Mouse (Mus musculus): ENCODE measurements around the gene Myrip. TPM values are rescaled to one million over a fixed set of nuclear protein-coding genes. Genes with fewer than 3 reads are reported as not detected.
A peak's percentile ranks its signal among the peaks of the same experiment; 100 is the strongest.
"Not testable (repeated sequence)": the region's sequence is repeated elsewhere in the genome, so short reads cannot be mapped to it uniquely, and the experiment has no call there.

Myrip gene
- total RNA-seq (2021) = 1 to 10 TPM in 1 of 2 experiments, under 1 TPM in 1; 0.97 to 4.5 TPM
- long read RNA-seq, experiment 1 = 0 reads
- long read RNA-seq, experiment 2, partial matches to known transcripts = 2 of 2 reads
- long read RNA-seq, experiment 2, other reads (novel, unspliced or antisense) = 0 of 2 reads

DNA sequence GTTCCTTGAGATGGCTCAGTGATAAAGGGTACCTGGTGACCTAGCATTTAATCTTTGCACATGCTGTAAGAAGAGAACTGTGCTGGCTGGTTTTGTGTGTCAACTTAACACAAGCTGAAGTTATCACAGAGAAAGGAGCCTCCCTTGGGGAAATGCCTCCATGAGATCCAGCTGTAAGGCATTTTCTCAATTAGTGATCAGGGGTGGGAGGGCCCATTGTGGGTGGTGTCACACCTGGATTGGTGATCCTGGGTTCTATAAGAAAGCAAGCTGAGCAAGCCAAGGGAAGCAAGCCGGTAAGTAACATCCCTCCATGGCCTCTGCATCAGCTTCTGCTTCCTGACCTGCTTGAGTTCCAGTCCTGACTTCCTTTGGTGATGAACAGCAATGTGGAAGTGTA lies at the start of gene Myrip:
TSS of gene Myrip (plus strand) at position 301 of the 400 bp plus-strand sequence.
- not testable (repeated sequence) for DNase-seq

DNA sequence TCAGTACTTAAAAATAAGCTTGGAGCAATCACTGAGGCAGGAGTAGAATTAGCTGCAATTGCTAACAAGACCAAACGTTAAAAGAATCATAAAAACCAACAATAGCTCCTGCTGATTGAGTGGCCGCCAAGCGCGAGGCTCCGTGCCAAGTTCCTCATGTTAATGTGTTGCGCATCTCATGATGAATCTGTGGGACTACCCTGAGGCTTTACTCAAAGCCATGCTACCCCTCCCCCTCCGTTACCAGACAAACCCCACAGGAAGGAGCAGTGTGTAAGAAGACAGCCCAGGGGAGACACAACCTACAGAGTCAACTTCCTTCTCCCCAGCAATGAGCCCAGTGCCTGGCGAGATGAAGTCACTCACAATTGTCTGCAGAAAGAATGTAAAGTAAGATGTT lies 41.5 kb upstream of the Myrip start:
- DNase-seq = no peak

DNA sequence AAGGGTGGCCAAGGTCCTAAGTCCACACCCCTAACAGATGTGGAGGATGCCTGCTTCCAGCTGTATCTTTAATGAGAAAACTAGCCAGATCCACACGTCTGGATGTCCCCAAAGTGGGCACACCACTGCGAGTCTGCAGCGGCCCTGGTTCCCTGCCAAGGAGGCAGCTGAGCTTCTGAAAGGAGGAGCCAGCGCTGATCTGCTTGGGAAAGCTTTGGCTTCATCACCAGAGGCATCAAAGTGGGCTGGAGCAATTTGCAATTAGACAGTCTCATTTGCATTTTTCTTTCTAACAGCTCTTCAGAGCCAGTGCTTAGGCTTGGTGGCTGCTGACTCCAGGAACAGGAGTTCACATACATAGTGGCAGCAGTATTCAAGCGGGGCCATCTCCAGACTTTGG lies 37.3 kb upstream of the Myrip start:
- DNase-seq = peak; percentile 11

DNA sequence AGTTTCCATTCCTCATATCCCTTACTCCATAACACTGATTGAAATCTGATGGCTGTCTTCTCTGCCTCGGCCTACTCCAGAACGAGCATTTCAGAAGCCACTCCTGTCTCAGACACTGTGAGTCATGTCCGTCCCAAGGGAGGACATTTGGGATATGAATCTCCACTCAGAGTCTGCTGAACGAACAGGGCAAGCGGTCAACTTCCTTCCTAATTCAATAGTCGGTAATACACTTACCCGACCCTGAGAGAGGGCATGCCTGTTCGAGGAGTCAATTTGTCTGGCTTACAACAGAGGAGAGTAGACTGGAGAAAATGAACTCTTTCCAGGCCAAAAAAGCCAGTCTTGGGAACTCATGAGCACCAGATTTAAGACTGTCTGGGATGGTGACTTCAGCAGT lies 28.2 kb upstream of the Myrip start:
- peak; percentile 47 for DNase-seq

DNA sequence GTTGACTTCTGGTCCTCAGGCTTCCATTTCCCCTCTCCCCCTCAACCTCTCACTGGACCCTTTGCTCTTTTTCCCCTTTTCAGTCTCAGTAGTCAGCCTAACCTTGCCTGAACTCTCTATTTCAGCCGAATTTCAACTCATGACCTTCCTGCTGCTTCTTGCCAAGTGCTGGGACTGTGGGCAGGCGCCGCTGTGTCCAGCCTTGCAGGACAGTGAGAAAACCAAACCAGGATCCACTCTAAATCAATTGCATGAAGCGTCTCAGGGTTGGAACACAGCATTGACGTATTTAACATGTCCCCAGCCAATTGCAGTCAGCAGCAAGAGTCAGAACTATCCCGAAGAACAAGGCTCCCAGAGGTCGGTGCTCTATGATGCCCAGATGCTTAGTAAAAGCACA lies 26.1 kb upstream of the Myrip start:
- DNase-seq = peak; percentile 16

DNA sequence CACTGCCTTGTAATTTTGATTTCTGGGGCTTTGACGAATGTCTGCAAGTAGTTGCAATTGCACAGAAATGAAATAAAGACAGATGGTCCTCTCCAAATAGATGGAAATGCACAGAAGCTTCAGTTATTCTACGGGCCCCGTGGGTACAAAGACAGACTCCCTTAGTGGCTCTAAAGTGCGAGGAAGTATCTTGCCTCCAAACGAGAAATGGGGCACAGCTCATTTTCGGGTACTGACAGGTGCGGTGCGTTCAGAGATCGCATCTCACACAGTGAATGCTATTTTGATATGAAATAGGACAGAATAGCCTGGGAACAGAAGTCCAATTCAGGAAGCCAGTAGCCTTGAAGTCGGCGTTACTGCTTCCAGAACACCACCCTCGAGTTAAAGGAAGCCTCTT lies 20.2 kb upstream of the Myrip start:
- no peak for DNase-seq

DNA sequence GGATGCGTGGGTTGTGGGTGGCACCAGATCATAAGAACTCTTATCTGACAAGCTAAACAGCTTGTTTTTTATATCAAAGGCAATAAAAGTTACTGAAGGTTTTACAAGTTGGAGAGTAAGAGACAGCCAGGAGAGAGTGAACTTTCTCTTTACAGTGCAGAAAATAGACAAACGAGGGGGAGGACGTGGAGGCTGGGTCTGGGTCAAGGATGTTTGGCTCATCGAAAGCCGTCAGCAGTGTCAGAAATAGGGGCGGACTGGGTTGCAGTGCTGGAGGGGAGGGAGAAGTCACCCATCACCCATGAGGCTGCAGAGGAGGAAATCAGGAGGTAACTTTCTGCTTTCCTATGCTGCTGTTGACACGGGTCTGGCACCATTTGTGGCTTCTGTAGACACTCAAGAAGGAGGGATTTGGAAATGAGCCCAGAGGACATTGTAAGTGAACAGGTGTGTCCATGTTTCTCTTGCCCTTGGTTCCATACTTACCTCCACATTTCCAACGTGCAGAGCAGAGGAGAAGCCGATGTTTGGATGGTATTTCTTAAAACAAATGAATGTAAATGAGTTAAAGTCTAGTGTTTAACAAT lies 18.8 kb upstream of the Myrip start:
- DNase-seq = no peak

DNA sequence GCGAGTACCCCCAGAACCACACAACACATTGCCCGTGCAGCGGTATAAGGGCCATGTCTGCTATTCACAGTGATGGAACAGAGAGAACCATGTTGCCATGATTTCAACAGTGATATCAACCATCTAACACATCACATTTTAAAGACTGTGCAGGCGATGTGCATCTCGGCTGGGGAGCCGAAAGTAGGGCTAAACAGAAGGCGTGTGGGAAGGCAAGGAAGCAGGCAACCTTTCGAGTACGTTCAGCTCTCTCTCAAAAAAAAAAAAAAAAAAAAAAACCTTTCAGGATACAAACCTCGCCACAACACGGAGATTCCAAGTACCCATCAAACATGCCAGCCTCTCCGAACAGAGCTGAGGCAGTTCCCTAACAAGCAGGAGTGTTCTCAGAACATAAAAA lies 17.8 kb upstream of the Myrip start:
- DNase-seq = no peak

DNA sequence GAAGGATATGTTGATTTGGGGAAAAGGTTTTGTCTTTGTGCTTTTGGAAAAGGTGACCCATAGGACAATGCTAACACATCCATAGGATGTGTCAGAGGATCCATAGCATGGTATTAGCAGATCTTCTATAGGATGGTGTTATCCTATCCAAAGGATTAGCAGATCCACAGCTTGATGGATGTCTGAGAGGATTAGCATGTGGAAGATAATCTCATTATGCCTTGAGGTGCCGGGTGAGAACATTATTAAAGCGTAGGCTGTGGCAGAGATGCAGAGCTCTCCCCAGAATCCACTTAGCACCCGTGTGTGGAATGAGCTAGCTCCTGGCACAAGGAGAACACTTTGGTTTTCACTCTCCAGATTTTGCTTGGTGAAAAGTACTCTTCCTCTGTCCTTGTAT lies 13.3 kb upstream of the Myrip start:
- no peak for DNase-seq

DNA sequence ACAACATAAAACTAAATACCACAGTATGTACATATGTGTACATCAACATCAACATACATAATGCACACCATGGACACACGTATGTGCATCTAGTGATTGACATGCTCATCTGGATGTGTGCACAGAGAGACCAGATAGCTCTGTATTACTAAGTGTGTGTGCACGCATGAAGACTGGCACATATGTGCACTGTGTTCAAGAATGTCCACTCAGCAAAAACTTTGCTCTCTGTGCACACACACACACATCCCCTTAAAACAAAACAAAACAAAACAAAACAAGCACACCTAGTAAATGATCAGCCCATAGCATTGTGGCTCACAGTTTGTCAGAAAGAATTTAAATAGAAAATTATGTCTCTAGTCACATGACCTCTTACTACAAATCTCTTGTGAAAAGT lies 10.9 kb upstream of the Myrip start:
- no peak for DNase-seq

DNA sequence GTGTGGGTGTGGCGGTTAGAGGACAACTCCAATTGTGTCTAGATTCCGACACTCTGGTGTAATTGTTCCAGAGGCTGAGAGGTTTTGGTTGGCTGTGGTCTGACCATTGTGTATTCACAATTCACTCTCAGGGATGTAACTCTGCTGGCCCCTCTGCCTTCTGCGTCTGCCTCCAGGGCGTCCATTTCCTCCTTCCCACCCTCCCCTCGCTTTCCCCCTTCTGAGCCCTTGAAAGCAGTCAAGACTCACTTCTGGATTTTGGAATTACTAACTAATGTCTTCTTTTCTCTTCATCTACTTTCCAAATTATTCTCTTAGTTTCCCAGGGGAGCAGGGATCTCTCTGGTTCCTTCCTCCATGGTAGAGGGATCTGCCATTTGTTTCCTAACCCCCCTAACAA lies 8.8 kb upstream of the Myrip start:
- no peak for DNase-seq

DNA sequence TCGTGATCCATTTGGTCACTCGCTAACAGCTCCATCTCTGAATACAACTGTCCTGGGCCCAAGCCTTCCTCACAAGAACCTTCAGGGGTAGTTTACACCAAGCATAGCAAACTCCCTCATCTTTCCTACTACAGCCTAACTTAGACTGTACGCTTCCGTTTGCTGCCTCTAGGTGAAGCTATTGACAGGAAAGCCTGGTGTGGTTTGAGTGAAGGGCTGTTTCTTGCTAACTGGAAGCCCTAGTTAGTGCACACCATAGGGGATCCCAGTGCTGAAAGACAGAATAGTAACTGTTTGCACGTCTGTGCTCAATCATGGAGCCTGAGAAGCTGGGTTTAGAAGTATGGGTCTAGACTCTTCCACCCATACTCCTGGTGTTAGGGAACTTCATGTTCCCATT lies 5.8 kb upstream of the Myrip start:
- DNase-seq = no peak

DNA sequence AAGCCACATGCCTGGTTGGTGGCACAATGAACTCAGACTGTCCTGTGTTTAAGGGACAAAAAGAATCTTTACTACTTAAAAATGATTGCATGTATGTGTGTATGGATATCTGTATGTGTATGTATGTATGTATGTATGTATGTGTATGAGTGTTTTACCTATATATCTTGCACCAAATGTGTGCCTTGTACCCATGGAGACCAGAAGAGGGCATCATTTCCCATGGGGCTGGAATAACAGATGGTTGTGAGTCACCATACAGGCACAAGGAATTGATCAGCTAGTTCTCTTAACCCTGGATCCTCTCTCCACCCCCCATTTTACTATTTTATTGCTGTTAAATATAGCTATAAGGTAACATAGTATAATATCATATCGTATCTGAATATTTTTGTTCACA lies 4.4 kb upstream of the Myrip start:
- DNase-seq = no peak

DNA sequence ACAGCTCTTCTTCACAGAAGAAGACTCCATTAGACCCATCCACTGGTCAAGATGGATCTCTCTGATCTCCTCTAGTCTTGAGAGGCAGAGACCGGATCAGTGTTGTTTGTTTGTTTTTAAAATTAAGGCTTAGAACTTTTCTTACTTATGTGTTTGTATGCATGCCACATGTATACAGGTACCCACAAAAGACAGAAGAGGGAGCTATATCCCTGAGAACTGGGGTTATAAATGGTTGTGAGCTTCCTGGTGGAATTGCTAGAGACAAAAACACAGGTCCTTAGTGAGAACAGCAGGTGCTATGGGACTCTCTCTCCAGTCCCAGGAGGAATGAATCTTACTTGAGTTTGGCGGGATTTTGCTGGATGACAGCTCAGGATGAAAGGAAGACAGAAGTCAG lies 1.9 kb upstream of the Myrip start:
- DNase-seq = no peak

DNA sequence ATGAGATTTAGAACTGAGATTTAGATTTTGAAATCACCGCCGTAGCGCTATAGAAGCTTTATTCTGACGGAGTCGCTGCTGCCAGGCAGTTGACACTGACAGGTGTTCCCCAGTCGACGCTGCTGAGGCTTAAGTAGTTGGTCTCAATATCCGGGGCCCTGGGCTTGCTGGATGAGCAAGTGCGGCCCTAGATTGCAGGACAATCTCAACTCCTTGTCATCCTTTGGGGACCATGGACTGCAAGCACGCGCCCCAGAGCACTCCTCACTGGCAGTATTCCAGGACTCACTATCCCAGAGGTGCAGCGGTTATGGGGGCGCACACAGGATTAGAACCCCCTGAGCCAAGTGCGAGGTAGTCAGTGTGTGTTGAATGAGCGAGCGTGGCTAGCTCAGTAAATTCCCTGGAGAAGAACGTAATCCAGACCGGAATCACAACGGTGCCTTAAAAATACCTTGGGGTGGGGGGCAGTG lies 1.7 kb downstream of the Myrip start:
- no peak for DNase-seq

DNA sequence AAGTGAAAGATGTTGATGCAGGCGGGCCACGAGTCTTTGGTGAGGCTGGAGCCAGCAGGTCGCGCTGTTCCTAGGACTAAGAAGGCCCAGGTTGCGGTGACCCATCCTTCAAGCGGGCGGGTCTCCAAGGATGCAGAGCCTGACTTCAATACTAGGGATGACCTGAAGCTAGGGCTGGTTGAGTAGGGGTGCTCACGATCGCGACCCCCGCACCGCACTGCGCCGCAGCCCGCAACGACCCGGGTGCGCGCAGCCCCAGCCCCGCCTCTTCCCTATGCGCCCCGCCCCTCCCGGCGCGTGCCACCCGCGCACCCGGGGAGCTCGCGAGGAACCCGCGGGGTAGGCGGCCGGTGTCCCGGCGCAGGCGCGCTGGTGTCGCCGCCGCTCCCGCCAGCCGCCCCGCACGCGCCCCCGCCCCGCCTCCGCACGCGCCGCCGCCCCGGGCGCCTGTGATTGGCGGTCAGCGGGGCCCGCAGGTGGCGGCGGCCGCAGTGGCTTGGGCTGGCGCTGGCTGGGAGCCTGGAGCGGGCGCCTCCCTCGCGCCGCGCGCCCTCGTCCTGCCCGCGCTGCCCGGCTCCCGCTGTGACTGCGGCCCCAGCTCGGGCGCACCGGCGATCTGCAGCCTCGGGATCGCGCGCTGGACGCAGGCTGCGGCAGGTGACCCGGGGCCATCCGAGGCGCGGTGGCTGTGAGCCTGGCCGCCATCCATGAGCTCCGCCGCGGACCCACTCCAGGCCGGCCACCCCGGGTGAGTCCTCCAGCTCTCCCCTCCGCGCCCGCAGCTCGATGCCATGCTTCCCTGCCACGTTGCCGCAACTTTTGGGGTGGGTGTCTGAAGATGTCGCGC lies 2.4 kb downstream of the Myrip start:
- DNase-seq = peak; percentile 13

DNA sequence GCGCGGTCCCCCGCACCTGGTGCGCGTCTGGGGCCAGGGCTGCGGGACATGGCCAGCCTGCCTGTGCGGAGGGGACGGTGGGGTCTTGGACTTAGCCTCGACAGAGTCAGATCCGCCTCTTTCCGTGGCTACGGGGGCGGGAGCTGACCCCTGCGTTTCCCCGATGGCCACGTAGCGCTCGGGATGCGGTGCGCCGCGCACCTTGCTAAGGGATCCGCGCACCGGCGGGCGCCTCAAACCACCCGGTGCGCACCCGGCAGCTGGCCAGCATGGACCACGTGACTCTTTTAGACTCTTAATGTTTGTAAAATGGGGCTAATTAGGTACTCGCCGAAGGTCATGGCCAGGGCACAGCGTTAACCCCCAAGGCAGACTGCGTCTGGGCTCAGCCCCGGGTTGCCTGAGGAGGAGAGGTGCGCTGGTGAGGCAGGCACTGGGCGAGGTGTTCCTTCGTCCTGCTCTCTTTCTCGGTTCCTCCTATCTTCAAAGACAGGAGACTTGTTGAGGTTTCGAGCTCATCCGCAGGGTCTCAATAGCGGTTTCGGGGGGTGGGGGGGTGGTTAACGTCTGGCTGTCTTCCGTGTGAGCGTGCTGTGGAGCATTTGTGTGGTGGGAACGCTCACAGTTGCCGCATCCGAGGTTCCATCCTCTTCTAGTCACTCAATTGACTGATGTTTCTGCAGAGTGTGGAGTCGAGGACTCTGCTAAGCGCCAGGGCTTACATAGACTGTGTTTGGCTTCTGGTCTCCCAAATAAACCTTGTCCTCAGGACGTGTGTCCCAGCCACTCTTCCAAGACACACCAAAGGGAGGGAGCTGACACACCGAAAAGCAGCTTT lies 3.2 kb downstream of the Myrip start:
- DNase-seq = no peak

DNA sequence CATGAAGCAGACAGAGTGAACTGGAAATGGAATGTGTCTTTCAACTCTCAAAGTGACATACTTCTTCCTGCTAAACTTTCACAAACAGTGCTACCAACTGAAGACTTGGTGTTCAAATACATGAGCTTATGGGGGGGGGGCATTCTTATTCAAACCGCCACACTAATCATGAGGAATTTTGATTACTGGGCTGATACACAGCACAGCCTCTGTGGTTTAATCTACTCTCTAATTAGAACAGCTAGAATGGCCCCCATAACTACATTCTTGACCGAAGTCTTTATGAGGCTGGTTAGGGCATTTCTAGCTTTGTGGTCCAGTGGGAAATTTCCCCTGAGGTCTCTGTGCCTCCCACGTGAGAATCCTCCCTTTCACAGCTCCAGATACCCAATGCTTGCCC lies 13.9 kb downstream of the Myrip start:
- no peak for DNase-seq

DNA sequence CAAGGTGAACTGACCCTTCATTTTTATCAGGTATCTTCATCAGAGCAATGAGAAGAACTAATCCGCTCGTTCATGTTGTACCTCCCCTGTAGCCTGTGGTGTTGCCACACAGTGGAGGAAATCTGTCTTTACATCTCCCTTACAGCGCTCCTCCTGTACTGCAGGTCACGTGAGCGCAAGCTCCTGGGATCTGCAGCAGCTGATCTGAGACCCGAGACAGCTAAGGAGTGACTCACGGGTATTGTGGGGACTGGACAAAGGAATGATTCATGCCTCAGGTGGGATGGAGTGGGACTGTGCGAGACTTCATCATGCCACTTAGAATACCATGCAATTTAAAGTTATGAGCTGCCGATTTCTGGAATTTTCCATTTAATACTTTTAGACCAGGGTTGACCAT lies 17.8 kb downstream of the Myrip start:
- no peak for DNase-seq

DNA sequence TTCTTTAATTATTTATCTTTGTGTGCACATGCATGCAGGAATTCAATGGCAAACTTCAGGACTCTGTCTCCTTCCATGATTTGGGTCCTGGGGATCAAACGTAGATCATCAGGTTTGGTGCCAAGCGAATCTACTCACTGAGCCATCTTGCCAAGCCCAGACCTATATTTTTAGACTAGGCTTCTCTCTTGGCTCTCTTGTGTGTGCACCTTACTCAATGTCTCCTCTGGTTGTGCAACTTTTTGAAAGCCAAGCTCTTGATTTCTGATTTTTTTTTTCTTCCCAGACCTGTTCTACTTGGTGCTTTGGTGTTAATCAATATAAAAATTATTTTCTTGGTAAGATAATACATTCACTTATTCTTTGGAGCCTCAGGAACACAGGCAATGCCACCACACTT lies 19.3 kb downstream of the Myrip start:
- no peak for DNase-seq

DNA sequence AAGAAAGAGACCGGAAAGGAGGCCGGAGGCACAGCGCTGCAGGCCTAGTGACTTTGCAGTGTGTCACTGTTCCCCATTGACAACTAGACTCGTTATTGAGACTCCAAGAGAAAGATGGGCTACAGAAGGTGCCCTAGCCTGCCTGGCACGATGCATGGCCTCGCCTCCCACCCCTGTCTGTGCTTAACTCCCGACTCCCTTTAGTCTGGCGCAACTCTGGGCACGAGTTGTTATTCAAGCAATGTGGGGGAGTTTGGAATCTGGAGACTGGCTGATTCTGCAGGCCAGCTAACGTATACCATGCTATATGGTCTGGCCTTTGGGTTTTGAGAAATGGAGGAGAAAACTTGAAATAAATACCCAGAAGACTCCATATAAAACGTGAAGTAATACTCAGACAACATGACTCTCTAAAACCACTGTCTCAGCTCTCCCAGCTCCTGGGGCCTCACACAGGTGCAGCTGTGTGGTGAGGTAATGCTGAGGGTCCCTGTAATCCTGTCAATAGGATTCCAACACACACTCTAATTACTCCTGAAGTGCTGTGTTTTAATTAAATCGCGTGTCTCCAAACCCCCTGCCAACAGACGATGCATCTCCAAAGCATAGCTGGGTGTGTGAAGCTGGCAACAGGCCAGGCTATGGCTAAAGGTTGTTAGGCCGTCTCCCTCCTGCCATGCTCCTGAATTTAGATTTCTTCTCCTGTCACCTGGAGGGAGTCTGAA lies 21.6 kb downstream of the Myrip start:
- no peak for DNase-seq

DNA sequence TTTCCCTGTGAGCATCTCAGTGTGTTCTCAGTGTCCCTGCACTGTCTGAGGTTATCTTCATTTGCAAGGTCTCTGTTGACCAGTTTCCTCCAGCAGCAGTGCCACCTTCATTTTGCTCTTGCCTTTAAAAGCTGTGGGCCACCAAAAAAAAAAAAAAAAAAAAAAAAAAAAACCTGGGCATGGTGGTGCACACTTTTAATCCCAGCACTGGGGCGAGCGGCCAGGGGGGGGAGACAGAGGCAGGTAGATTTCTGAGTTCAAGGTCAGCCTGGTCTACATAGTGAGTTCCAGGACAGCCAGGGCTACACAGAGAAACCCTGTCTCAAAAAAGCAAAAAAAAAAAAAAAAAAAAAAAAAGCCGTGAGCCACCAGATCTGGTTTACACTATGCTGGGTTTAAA lies 29.7 kb downstream of the Myrip start:
- DNase-seq = not testable (repeated sequence)

Measured in gastrocnemius, postnatal 25 days (tissue).